Mouse (Mus musculus) neutrophil, adult 59 days (primary cell): ENCODE data around the gene Acacb. TPM values are rescaled to one million over a fixed set of nuclear protein-coding genes. Genes with fewer than 3 reads are reported as not detected.

Experiments used
- total RNA-seq, 2 experiments: library from RNA; stranded (reverse); gene quantifications; 1 replicate in 1 of 2; 2 replicates in 1 of 2; pipeline ENCODE4 v1.2.4; 2023

Acacb gene
- total RNA-seq = 1 to 10 TPM; 2.8 to 3.6 TPM

GRCm38 (mm10) chr5:114146028-114146888, at the start of gene Acacb:
Gene Acacb, plus strand, starts transcription at chr5:114146535.

GRCm38 (mm10) chr5:114127374-114128349, 18.7 kb upstream of the Acacb start, which contains the start of gene Alkbh2:
Gene Alkbh2, minus strand, starts transcription at chr5:114128218.

DNA sequence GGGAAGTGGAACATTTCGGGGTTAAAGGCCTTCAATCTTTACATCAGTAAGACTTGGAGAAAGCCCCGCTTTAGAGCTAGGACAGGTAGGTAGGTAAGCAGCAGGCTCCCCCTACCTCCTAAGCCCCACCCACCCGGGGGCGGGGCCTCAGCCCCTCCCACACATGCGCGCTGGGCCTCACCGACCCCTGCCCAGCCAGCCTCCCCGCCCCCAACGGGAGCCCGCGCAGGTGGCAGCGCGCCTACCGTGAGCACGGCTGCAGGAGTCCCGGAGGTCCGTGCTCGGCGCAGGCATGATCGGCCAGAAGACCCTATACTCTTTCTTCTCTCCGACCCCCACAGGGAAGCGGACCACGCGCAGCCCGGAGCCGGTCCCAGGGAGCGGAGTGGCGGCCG, 16.1 kb upstream of the Acacb start, which contains the start of gene Ung:
TSS of gene Ung (plus strand) at position 176 of the 395 bp plus-strand sequence.

DNA sequence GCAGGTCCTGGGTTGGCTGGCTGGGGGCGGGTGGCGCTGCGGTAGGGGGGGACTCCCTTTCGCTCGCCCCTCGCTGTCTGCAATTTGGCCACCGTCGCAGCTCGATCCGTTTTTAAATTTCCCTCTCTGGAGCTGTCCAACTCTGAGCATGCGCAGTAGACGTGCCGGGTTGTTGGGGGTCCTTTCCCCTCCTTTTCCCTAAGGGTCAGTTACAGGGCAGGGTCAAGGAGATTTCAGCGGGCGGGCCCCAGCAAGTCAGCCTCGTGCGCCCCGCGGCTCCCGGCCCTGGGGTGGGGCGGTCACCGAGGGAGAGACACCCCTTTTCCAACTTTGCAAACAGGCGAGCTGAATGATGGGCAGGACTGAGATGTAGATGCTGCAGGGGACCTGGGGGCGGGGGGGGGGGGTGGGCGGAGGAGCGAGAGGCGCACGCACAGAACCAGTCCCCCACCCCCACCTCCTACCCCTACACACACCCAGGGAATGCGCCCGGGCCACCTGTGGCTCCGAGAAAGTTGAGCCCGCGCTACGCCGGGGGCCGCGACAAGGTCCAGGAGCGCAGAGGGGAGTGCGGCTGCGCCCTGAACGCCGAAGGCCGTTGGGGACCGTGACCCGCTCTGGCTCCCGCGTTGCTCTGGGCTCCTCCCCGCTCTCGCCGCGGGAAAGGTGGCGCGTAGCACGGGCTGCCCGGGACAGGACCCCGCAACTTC, 127.5 kb downstream of the Acacb start, which contains the start of gene Foxn4:
TSS of gene Foxn4 (minus strand) at position 115 of the 710 bp plus-strand sequence.

DNA sequence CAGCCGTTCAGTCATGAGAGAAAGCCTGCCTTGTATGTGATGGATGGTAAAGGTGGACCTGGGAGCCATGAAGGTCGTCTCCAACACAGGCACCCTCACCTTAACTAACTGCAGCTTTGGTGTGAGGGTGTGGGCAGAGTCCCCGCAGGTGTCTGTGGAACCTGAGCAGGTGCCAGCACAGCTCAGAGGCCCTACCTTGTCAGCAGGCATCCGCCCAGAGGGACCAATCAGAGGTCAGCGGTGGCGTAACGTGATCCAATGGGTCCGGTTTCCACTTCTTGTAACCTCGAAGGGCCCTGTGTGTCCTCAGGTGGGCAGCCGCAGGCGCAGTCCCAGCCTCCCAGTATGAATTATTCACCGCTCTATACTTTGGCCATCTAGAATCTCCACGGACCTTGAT, 142.5 kb downstream of the Acacb start, which contains the start of gene Myo1h:
TSS of gene Myo1h (plus strand) at position 293 of the 400 bp plus-strand sequence.

Other genes starting within 250 kb of the Acacb start
- 100 to 1,000 TPM in 1 of 2 experiments, 10 to 100 TPM in 1; 94.0 to 108 TPM for gene Coro1c, start 237.8 kb upstream of the Acacb start, total RNA-seq
- 10 to 100 TPM in 1 of 2 experiments, 1 to 10 TPM in 1; 9.9 to 11.7 TPM for gene Ssh1, start 152.6 kb upstream of the Acacb start, total RNA-seq
- not detected for gene Dao, start 142.8 kb upstream of the Acacb start, total RNA-seq
- 1 to 10 TPM; 8.3 TPM for gene Usp30, start 81.1 kb upstream of the Acacb start, total RNA-seq
- not detected for gene Svop, start 55.0 kb upstream of the Acacb start, total RNA-seq
- 1 to 10 TPM in 1 of 2 experiments, under 1 TPM in 1; 0.95 to 1.3 TPM for gene Alkbh2, start 18.3 kb upstream of the Acacb start, total RNA-seq
- 1 to 10 TPM; 6.2 to 8.6 TPM for gene Ung, start 16.1 kb upstream of the Acacb start, total RNA-seq
- not detected for gene Foxn4, start 127.3 kb downstream of the Acacb start, total RNA-seq
- 1 to 10 TPM; 2.6 to 4.7 TPM for gene Myo1h, start 142.6 kb downstream of the Acacb start, total RNA-seq
- gene Kctd10, start 234.0 kb downstream of the Acacb start, total RNA-seq = 100 to 1,000 TPM; 101 to 103 TPM
- gene Ube3b, start 234.1 kb downstream of the Acacb start, total RNA-seq = 10 to 100 TPM; 42.4 to 54.2 TPM